Mouse (Mus musculus) heart, adult 9 months (tissue): ENCODE results near the gene Olfr507.
"Not testable (repeated sequence)": the region's sequence is repeated elsewhere in the genome, so short reads cannot be mapped to it uniquely, and the experiment has no call there.

Source experiments
- DNase-seq, 2 experiments: peaks; one replicate each; pipeline ENCODE4 v3.0.0; 2022; ENCODE audit warnings: low spot score in 2 of 2

Gene Olfr507

GRCm38 (mm10) chr7:108621514-108621913 is at the start of gene Olfr507:
Gene Olfr507, plus strand, starts transcription at chr7:108621814.
- no peak for DNase-seq

DNA sequence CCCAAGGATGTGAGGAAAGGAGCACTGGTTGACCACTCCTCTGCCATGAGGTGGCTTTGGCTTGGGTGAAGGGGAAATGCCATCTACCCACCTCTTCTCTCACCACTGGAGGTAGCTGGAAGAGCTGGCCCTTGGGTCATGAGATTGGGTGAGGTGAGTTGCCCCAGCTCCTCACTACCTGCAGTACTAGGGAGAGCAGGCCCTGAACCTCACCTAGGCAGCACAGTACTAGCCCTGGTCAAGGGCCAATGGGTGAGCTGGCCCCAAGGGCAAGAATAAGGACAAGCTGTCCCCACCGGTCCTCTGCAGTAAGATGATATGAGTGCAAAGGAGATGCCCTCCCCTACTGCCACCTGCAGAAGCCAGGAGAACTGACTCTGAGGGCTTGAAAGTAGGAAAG is 31.8 kb upstream of the Olfr507 start:
- DNase-seq: no peak

DNA sequence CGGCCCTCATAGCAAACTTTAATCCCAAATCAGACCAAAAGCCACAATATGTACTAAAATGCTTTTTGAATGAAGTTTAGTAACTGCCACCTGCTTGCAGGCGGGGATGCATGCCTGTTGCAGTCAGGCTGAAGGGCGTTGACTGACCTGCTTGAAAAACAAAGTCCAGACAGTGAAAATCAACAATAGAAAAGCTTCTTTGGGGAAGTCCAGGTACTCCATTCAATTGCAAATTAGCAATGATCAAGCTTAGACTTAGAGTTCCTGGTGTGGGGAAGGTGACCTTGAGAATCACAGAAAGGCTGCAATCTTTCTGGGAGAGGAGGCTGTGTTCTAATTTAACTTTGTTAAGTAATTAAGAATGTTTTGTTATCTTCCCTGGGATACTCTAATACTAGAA is 19.7 kb upstream of the Olfr507 start:
- not testable (repeated sequence) for DNase-seq

GRCm38 (mm10) chr7:108610487-108610886 is 11.1 kb upstream of the Olfr507 start, which contains the start of gene Olfr506:
Gene Olfr506, plus strand, starts transcription at chr7:108610787.
- no peak for DNase-seq

DNA sequence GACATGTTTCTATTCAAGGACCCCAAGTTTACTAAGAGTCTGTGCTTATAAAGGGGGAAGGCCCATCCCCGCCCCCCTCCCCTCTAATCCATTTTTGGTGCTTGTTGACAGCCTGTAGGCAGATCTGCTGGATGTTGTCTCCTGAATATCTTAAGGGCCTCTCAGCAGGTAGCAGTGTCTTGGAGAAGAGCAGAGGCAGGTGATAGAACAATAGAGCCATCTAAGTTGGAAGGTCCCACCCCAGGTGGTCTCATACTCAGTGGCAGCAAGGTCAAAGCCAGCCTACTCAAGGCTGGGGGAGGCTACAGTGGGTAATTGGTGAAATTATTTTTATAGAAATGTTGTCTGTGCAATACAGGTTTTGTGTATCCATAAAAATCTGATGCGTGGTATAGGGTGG is 7.5 kb upstream of the Olfr507 start:
- DNase-seq: no peak

GRCm38 (mm10) chr7:108616781-108617180 is 4.8 kb upstream of the Olfr507 start:
- not testable (repeated sequence) for DNase-seq

- no peak for DNase-seq
Observed at GRCm38 (mm10) chr7:108629694-108630093, 8.1 kb downstream of the Olfr507 start, which contains the start of gene Olfr508. Gene Olfr508, plus strand, starts transcription at chr7:108629994.

DNA sequence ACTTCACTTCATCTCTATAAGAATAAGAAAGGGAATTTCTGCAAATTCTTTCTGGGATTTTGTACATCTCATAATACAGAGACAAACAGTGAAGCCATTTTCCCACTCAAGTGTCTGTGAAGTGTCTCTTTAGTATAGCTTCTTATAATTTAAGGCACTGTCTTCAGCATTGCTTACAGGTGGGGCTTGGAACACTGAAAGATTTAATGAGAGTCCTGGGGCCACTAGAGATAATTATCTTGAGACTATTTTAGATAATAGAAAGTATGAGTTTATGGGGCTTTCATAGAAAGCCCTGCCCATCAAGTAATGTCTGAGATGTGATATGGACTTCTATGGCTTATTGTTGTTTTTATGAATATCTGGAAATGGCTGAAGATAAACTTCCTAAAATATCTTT is 30.2 kb downstream of the Olfr507 start, which contains the start of gene Olfr509:
TSS of gene Olfr509 (minus strand) at position 101 of the 400 bp plus-strand sequence.
- no peak for DNase-seq

DNA sequence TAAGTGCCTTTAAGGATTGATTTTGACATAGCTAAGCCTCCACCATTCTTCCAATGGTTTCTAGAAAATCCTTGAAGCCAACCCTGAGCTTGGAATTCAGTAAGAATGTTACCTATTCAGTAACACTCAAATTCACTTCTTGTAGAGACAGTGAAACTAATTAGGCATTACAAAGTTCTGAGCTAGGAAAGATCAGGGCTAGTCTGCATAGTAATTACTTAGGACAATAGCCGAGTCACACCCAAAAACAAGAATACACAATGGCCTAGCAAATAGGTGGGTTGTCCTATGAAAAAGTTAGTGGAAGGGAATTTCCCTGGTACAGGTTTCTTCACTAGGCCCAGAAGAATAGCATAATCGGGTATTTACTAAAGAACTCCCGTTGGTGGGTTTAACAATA is 40.8 kb downstream of the Olfr507 start:
- DNase-seq: no peak

DNA sequence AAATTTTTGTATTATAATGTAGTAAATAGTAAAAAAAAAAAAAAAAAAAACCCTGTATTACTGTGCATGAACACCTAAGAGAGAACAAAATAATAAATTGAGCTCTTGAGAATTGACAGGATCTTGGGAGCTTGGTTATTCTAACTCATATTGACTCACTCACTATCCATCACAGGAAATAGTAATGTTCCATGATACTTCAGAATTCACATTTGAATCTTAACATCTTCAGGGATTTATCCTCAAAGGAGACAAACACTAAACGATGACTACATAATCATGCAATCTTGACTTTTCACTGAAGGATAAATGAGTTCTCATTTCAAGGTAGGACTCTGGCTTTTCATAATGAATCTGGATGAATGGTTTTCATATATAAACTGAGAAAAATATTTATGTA is 44.5 kb downstream of the Olfr507 start, which contains the start of gene Olfr510:
TSS of gene Olfr510 (plus strand) at position 301 of the 400 bp plus-strand sequence.
- DNase-seq: no peak

GRCm38 (mm10) chr7:108671058-108671457 is 49.4 kb downstream of the Olfr507 start:
- no peak for DNase-seq
